Mouse (Mus musculus) mouse embryonic stem cell (cell line): ENCODE results near the gene Ep400.
"Not testable (repeated sequence)": the region's sequence is repeated elsewhere in the genome, so short reads cannot be mapped to it uniquely, and the experiment has no call there.

Experiments
- in situ Hi-C, 2 experiments: fragments of 300-500 bp; cut with MboI; formaldehyde crosslinking; loops; 1 replicate in 1 of 2; 3 replicates in 1 of 2; pipeline ENCODE4 v1.14.3; 2019 to 2020; ENCODE audit warnings: low sequenced_read_pairs in 2 of 2, low pct_unique_long_range_greater_than_20kb in 1 of 2, mixed read lengths in 1 of 2; ENCODE audit not compliant: unreplicated experiment in 1 of 2

Gene Ep400

DNA sequence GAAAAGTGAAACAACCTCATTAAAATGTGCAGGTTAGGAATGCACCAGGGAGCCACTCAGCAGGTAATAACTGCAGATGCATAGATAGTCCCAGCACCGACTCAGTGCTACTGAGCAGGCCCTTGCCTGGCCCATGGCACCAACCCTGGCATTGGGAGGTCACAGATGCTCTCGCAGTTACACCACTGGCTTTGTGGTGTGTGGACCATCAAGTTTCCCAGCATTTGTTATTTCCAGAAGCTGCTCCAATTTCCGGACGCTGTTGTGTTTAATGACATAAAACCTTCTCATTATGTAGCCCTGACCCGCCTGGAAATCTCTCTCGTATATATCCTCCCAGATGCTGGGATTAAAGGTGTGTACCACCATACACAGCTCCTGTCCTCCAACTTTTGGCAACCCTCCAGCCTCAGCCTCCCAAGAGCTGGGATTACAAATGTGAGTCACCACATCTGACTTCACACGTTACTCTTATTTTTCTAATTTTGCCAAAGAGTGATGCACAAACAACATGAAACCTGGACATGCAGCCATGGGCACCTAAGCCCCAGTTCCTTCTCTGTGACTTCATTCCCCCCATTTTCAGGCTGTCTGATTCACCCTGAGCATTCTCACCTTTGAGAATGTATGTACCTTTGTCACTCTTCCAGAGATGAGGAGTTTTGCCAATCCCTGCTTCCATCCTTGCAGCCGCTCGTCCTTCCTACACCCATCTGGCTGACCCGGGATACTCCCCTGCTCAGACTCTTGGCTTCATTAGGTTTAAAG is 10.4 kb upstream of the Ep400 start:
- in situ Hi-C loops = no loop called here

DNA sequence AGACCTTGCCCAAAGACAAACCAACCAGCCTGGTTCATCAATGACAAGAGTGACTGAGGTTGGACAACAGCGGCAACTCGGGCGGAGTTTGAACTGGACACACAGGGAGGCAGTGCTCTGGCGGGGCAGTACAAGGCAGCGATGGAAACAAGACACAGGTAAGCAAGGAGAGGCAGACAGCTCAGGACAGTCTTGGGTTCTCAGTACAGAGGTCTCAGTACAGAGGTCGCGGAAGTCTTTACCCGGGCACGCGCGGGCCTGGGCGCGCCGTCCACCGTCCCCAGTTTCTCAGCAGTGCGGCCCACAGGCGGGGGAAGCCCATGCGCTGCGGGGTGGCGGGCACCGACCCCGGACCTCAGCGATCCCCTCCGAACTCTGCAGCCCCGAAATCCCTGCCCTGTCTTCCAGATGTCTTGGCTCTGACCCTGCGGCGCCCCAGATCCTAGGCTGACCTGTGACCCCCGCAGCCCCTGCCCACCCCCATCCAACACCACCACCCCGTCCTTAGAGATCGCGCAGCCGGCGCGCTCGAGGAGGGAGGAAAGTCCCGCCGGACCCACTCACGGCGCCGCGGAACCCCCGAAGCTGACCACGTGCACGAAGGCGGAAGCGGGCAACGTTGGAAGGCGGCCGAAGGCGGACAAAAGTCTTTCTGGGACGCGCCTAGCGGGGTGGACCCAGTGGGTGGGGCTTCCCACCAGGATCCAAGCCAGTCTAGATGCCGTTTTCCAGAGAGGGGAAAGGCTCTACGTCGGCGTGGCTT is 9.7 kb upstream of the Ep400 start, which contains the start of gene Pus1:
Pus1 (minus strand) TSS at position 662 of the 763 bp plus-strand sequence.
- in situ Hi-C loops = no loop called here

DNA sequence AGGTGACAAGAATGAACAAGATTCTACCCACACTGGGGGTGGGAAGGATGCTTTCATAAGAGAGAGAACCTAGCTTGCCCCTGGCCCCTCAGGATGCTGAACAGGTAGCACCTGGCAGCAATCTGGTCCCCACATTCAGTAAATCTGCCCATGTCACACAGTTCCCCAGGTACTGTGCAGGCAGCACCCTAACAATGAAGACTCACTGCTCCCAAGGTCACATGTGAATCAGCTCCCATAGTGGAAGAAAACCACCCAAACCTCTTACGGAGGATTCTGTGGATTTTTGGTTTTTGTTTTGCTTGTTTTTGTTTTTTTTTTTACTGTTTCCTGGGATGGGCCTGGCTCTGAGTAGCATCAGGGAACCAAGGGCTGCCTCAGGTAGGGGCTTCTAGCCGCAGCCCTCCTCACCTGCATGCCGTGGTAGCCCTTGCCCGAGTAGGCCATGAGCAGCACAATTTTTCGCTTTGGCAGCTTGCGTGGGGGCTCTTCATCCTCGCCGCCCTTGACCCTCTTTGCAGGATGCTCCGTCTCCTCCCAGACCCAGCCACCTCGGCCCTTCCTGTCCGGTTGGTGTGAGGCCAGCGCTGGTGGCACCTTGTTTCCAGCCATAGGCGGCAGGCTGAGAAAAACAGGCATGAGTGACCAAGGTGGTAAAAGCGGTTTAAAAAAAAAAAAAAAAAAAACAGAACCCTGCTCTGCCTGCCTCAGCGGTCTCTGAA is 8.9 kb upstream of the Ep400 start:
- in situ Hi-C loops = no loop called here

DNA sequence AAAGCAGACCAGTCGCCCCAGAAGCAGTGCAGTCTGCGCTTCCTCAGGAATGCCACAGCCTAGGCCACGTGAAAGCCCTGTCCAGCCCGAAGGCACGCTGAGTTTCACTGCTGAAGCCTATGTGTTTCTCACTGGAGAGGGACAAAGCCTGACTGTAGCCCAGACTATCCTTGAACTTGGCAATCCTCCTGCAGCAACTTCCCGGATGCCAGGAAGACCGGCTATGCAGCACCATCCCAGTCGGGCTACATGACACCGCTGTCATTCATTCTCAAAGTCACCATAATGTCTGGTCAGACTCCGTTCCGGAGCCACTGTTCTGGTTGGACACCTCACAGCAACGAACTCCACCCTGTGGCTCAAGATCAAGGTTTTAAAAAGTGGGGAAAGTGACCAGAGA is 7.7 kb upstream of the Ep400 start:
- in situ Hi-C loops = no loop called here

DNA sequence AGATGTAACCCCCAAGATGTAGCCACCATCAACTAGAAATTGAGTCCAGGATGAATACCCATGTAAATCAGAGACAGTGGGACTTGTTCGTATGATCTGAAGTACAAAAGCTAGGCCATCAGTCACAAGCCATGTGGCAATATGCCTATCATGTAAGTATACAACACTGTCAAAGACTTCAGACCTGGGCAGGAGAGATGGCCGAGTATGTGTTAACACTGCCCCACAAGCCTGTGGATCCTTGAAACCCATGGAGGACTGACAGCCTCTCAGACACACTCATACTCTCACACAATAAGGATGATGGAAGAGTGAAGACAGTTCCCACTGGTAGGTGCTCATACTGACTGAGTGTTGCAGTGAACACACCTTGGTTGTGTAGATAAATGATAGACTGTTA is 5.6 kb upstream of the Ep400 start:
- in situ Hi-C loops = no loop called here

DNA sequence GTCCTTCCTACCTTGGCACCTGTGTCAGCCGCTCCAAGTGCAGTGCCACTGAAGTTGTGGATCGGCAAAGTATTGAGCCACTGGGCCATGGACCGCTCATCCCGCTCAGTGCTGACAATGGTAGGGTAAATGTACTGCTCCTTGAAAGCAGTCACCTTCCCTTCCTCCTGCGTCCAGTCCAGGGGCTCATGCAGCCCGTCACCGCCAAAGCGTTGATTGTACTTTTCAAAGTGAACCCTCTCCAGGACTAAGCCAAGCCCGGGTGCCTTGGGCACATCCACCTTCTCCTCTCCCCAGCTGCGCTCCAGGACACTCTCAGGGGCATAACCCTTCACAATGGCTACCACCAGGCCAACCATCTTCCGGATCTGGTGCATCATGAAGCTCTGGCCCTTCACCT is 4.0 kb upstream of the Ep400 start:
- in situ Hi-C loops = no loop called here

DNA sequence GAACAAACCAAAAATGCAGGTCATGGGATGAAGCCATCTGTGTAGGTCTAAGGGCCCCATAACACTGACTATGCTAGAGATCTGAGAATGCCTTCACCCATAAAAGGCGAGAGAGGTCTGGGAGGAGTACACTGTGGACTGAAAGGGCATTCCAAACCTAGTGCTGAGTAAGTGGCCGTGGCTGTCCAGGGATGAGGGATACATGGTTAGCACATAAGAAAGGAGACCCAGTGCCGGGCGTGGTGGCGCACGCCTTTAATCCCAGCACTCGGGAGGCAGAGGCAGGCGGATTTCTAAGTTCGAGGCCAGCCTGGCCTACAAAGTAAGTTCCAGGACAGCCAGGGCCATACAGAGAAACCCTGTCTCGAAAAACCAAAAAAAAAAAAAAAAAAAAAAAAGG is 2.4 kb upstream of the Ep400 start:
- in situ Hi-C loops = not testable (repeated sequence)

DNA sequence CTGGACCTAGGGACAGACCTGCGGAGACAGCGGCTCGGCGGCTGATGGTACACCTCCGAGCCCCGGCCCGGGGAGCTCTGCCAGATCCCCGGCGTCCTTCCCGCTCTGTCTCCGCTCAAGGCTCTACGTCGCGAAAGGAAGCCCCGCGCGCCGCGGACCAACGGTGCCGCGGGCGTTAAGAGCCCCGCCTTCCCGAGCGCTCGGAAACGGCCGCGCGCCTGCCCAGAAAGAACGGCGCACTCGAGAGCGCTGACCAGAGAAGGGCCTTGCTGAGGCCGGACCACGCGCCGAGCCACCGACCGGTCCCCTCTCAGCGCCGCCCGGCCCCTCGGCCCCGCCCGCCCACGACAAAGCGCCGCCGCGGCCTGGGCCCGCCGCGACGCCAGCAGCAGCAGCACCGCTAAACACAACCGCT is 479 bp downstream of the Ep400 start:
- in situ Hi-C loops = no loop called here

DNA sequence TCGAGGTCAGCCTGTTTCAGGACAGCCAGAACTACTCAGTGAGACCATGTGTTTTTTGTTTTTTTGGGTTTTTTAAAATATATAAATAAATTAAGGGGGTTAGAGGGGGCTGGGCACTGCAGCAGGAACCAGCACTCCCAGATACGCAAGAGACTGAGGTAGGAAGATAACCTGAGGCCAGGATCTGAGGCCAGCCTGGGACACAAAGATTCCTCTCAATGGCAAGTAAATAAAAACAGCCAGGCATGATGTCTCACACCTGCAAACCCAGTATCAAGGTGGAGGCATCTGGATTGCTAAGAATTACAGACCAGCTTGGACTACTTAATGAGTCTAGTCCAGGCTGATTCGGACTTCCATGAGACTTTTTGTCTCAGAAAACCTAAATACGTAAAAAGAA is 1.2 kb downstream of the Ep400 start:
- in situ Hi-C loops = no loop called here

DNA sequence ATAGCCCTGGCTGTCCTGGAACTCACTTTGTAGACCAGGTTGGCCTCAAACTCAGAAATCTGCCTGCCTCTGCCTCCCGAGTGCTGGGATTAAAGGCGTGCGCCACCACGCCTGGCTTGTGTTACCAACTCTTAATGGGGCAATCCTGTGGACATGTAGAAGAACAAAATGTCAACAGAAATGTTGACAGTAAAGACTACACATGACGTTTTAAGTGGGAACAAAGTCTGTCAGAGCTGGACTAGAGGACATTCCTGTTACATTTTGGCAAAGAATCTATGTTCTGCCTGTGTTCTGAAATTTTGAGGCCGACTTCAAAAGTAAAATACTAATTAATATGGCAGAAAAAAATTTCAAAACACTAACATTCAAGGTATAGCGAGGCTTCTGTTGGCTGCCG is 6.6 kb downstream of the Ep400 start:
- in situ Hi-C loops = no loop called here

DNA sequence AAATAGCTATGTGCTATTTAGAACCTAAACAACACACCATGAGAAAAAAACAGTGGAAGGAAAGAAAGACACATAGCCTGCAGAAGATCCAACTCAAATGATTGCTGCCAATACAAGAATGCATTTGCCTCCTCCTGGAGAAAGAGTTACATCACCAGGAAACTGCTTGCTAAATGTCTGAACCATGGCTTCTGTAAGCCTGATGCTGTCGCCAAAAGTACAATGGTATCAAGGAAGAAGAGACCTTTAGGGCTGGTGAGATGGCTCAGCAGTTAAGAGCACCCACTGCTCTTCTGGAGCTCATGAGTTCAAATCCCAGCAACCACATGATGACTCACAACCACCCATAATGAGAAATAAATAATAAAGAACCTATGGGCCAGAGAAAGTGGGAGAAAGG is 25.5 kb downstream of the Ep400 start:
- in situ Hi-C loops = no loop called here

DNA sequence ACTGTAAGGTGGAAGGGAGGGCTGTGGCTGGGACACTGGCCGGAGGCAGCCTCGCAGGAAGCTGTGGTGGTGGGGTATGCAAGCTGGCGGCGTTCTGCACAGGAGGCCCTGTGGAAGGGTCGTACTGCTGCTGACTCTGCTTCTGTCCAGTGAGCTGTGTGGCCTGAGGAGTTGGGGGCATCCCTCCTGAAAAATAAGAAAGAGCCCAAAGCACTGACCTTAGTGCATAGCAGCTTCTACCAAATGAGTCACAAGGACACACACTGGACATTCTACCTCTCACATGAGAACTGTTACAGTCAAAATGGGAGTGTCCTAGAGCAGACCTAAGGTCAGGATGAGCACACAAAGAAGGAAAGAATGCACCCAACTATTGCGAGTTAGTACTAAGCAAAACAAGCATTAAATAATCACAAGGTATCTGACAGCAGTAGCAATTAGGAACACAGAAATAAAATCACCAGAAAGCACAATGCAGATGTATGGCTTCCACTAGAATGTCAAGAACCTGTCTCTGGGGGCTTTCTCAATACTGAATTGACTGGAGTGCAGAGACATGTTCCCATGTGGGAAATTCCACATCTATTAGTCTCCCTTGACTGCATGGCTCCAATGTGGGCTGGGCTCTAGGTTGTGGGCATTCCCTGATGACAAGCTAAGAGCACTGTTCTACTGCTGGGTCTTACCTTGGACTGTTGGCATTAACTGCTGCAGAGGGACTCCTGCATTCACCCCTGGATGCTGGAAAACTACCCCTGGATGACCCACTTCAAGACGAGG is 30.8 kb downstream of the Ep400 start:
- in situ Hi-C loops = no loop called here

DNA sequence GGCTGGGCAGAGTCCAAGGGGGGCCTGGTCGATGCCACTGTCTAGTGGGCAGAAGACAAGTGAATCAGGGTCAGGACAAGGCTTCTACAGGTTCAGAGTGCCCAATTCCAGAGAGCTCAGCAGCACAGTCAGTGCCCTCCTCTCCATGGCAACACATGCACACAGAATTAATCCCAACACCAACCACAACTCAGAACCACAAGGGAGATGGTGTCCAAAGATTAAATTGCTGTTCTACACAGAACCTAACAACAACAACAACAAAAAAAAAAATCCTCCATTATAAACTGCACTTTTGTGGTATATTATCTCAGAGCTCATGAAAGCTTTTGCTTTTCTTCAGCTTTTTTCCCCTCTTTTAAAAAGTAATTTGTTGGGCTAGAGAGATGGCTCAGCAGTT is 34.9 kb downstream of the Ep400 start:
- in situ Hi-C loops = no loop called here

DNA sequence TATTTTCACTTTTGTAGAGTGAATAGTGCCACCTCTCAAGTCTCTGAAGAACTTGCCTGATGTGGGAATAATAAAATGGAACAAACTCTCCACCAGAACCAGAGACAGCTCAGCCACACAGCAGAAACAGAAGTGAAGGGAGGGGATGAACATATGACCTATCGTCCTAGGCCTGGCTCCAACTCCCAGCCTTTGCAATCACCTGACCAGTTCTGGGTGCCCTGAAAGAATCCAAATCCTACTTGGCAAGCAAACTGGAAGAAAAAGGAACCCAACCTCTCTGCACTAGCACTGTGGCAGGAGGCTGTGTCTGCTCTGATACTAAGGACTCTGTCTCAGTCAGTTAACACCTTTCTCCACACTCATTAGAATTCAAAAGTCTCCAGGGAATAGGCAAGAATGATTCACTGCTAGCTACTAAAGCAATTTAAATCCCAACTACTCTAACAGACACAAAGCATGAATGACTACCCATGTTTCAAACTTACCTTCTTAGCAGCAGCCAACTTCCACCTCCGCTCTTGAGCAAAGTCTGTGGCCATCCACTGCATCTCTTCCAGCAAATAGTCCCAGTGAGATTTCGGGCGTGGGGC is 37.2 kb downstream of the Ep400 start:
- in situ Hi-C loops = no loop called here

DNA sequence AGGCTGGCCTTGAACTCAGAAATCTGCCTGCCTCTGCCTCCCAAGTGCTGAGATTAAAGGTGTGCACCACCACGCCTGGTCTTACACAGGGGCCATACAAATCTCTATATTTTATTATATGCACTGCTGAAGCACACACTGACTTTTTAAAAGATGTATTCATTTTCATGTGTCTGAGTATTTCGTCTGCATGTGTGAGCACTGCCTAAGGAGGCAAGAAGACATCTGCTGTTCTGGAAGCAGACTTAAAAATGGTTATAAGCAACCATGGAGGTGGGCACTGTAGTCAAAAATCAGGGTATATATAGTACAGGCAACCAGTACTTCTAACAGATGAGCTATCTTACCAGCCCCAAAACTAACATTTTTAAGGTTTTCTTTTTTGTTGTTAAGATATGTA is 39.3 kb downstream of the Ep400 start:
- in situ Hi-C loops = no loop called here

DNA sequence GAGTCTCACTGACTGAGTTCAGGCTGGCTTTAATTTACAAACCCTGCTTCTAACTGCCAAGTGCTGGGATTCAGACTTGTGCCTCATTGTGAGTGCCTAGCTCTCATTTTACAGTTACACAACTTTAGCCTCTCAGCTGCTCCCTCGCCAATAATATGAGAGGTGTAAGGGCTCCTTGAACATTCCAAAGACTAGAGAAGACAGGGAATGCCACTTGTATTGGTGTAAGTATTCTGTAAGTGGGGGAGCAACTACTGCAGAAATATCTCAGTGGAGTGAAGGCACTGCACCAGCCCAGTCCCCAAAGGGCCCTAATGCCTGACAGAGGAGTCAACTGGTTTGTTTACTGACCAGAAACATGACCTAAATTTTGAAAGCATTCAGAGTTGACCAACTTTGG is 42.7 kb downstream of the Ep400 start:
- in situ Hi-C loops = no loop called here

DNA sequence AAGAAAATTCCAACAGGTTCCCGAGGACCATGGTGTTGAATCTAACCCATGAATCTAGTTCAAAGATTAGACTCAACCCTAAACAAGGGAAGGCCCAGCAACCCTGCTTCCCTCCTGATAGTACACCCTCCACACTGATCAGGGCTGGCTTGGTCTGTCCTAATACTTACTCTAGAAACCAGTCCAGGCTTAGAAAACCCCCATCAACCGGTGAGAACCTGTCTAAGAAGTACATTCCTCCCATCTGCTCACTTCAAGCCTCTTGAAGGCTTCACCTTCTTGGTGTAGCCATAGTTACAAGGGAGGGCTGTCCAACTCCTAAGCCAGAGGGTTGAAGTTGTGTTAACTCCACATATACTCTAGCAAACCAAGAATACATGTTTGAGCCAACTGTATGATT is 47.0 kb downstream of the Ep400 start:
- in situ Hi-C loops = no loop called here

DNA sequence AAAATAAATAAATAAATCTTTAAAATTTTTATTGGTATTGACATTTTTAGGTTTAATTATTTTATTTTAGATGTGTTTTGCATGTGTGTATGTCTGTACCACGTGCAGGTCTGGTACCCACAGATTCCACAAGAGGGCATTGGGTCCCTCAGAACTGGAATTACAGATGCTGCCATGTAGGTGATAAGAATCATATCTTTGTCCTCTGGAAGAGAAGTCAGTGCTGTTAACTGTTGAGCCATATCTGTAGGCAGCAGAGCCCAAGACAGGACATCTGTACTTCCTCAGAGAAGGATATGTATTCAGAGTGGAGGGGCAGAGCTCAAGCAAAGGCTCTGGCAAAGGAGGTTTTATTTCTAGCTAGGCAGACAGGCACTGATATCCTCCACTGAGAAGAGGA is 49.1 kb downstream of the Ep400 start:
- in situ Hi-C loops = not testable (repeated sequence)
